Mouse (Mus musculus): Measurements from ENCODE around the gene Slc39a3.

Slc39a3 gene

DNA sequence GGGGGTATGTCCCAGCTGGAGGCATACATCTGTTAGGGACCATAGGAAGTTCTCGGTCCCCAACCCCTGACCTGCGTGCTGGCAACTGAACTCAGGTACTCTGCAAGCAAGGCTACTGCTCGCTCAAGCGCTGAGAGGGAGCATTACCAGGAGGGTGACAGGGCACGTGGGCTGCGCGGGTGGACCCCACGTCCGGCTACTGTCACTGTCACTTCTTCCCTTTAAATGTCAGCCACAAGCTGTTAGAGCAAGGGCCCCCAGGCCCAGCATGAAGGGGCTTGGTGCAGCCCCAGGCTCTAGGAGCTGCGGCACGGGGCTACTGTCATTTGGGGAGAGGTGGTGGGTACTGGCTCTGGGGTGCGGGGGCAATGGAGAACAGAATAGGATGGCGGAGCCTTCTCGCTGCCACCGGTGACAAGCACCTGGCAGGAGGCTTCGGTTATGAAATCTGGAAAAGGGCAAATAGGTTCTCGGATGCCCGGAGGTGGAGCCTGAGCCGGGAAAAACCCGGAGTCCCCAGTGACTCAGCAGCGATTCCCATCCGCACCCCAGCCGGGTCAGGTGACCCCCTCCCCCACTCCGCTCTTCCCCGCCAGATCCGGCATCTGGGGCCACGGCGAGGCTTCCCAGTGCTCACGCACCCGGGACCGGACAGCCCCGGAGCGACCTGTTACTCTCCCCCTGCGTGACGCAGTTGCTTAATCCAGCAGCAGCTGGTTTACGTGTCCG is 51.8 kb downstream of the Slc39a3 start:
- DNase-seq (ENCODE audit: low spot score in 2 of 2): no peak

DNA sequence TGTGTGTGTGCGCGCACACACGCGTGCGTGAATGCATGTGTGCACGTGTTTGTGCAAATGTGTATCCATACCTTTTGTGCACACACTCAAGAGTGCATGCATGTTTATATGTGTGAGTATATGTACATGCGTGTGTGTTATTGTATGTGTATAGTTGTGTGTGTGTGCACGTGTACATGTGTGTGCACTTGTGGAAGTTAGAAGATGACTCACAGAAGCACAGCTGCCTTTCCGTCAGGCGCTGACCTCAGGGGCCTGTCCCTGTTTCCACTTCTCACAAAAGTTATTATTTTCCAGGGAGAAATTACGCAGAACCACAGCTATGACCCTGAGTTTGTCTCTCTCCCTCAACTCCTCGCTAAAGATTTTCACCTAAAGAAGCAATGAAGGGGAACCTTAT is 53.0 kb downstream of the Slc39a3 start:
- no peak for DNase-seq (ENCODE audit: low spot score in 2 of 2)

DNA sequence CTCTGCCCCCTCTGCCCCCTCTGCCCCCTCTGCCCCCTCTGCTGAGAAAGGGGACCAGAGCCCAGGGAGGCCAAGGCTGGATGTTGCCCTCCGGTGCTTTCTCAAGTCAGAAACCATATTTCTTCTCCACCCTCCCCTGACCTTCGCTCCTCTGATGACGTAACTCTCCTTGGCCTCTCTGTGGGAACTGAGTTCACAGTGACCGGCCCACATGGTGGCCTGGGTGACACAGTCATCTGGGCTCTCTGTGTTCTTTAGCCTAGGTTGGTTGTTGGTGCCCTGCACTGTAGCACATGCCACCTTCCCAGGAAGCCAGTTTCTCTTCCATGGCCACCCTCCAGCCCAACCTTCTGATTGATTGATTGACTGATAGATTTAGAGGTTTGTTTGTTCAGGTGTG is 54.8 kb downstream of the Slc39a3 start:
- no peak for DNase-seq (ENCODE audit: low spot score in 2 of 2)

DNA sequence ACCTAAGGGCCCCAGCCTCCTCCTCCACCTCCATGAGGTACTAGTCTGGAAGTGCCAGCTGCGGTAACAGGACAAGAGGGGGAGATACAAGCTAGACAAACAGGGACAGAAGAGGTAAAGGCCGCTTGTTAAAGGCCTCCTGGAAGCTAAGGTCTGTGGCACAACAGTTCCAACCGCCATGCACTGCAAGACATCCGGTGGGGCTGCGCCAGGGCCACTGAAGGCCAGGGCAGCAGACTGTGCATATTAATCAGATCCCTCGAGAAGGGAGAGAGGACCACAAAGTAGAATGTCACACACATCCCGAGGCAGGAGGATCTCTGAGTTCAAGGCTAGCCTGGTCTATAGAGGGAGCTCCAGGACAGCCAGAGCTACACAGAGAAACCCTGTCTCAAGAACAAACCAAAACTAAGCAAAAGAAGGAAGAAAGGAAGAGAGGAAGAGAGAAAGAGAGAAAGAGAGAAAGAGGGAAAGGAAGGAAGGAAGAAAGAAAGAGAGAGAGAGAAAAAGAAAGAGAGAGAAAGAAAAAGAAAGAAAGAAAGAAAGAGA is 55.6 kb downstream of the Slc39a3 start:
- DNase-seq (ENCODE audit: low spot score in 2 of 2): no peak
